Mouse (Mus musculus): ENCODE data around the gene Gm49378. TPM values are rescaled to one million over a fixed set of nuclear protein-coding genes. Genes with fewer than 3 reads are reported as not detected.

Gm49378 gene
- 1 to 10 TPM; 4.0 to 4.1 TPM for total RNA-seq (2021)

DNA sequence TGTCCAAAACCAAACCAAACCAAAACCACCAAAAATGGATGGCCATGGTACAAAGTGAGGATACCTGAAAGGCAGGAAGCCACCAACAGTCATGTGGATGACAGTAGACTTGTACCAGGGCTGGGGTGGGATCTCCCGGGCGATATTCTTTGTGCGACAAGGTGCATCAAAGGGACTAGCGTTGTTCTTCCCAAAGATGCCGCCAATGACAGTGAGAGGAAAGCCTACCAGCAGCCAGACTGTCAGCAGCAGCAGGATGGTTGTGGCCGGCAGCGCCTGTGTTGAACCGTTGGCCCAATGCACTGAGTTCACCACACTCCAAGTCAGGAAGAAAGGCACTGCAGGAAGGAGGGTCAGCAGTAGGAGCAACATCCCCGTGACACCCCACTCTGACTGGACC is at the start of gene Gm49378:
Gm49378 (minus strand) TSS at position 101 of the 400 bp plus-strand sequence.
- intact Hi-C loops (cut with DNase I), result no loop called here

DNA sequence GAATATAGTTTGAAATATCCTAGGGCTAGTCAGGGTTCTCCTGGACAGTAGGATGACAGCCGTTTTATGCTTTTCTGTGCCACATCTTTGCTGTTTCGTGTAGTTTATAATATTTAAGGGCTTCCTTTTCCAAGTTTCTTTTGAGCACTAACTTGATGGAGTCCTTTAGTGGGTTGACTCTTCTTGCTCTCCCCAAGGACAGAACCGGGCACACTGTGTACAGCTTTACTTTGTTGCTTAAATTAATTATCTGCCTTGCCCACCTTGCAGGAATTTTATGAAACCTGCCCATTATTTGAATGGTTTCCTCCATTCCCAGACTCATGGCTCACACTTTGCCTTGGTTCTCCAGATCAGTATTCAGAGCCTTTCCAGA is 44.4 kb upstream of the Gm49378 start:
- intact Hi-C loops (cut with DNase I), result loop anchor here (10.0 kb wide), 1 partner anchor 223 kb away; the partner anchor contains the start of gene Sdr39u1
- DNase-seq, result no peak

More for the DNA sequence above, at the start of gene Gm49378:
- no peak for DNase-seq

DNA sequence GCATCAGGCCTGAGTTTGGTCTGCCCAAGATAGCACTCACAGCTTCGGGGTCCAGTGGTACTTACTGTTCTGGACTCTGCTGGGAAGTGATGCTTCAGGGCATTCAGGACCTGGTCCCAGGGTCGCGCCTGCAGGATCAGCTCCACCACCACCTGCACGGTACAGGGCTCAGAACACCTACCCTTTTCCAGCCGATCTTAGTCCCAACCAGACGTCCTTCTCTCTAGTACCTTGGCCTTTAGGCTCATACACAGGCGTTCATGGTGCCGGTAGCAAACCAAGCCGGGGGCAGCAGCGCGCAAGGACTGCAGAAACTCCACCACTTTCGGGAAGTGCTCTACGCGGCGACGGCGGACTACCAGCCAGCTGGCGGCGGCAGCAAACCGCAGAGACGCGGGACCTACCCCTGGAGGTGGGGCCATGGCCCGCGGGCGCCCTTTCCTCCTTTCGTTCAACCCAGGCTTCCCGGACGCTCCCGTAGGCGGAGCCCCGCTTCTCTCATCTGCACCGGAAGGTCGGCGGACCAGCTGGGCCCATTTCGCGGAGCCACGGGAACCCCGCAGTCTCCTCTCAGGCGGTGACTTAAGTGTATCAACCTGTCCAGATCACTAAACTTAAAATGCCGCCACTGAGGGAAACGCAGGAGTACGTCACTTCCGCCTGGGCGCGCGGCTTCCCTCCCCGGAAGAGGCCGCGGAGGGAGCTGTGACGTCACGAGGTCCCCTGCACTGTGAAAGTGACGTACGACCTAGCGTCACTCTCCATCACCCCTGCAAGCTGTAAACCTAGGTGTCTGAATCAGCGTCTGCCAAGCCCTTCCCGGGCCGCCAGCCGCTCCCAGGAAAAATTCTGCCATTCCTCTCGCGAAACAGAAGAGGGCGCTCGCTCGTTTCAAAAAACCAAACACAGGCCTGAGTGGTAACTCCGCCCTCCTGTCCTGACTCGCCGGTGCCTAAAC is 43.7 kb upstream of the Gm49378 start, which contains the start of gene Tinf2:
Tinf2 (minus strand) TSS at position 661 of the 958 bp plus-strand sequence.
- intact Hi-C loops (cut with DNase I), result loop anchor here (10.0 kb wide), 1 partner anchor 223 kb away; the partner anchor contains the start of gene Sdr39u1

DNA sequence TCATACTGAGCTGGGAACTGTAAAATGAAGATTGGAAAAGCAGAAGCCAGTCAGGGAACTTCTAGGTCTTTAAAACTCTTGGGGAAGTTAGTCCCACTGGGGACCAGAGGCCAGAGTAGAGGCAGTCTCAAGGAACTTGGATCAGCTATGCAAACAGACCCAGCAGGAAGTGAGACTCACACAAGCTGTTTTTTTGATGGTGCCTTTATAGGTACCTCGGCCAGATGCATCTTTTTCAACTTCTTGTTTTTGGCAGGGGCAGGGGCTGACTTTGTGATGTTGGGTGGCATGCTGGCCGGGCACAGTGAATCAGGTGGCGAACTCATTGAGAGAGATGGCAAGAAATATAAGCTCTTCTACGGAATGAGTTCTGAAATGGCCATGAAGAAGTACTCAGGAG is 39.9 kb upstream of the Gm49378 start:
- DNase-seq, result no peak
- intact Hi-C loops (cut with DNase I), result no loop called here

More for the DNA sequence above, 43.7 kb upstream of the Gm49378 start, which contains the start of gene Tinf2:
- peak; percentile 95 for DNase-seq

DNA sequence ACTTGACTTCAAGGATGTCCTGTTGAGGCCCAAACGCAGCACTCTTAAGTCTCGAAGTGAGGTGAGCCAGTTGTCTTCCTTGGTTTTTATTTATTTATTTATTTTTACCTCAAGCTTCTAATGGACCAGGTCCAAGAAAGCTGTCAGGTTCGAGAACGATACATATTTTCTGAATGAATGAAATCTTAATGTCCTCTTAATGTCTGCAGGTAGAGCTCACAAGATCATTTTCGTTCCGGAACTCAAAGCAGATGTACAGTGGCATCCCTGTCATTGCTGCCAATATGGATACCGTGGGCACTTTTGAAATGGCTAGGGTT is 35.0 kb upstream of the Gm49378 start:
- intact Hi-C loops (cut with DNase I), result no loop called here
- DNase-seq, result no peak

DNA sequence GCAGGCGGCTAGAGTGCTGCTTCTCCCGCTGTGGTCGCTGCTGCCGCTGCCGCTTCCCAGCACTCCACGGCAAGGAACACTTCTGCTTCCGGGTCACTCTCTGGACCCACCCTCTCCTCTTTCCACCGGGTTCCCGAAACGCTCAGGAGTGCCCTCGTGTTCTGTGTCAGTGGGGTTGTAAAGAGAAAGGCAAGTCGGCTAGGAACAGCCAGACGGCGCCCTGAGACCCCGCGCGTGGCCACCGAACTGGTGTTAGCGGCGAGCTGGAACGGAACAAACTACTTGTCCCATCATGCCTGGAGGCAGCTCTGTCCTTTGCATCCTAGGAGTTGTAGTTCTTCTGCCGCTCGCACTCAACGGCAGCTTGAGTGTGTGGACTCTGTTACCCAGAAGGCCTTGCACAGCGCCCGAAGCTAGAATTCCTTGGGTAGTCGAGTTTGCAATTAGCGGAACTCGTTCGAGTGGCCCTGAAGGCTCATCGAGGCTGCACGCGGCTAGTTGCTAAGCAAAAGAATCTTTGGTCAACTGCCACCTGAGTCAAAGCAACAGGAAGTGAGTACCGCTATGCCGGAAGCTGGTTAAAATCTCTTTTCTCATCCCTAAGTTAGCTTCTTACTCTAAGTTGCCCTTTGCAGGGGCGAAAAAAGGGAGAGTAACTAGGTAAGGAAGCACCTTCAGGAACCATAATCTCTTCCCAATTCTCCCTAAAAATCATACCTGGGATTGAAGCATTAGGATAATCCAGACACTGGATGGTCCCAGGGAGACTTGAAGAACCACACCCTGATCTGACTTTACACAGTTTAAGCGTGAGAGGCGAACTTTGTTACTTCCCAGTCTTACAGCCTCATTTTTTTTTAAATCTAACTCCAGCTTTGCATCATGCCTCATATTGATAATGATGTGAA is 34.4 kb upstream of the Gm49378 start, which contains the start of the genes Gmpr2 and Nedd8:
Gmpr2 (plus strand) TSS at position 109 of the 908 bp plus-strand sequence.
Nedd8 (minus strand) TSS at position 292 of the 908 bp plus-strand sequence.
- peak; percentile 87 for DNase-seq
- intact Hi-C loops (cut with DNase I), result no loop called here

DNA sequence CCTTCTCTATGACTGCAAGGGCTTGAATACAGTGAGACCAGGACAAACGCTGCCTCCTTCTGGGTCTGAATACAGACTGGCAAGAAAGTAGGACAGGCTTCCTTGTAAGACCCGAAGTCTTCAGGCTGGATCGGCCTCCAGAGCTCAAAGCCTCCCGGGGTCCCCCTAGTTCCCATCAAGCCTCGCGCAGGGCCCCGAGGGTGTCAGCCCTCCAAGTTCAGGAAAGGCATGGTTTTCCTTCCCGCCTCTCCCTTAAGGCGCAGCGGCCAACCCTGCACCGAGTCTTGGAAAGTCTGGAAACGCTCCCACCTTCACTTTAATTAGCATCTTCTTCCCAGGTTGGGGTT is 33.8 kb upstream of the Gm49378 start:
- no peak for DNase-seq
- intact Hi-C loops (cut with DNase I), result no loop called here

DNA sequence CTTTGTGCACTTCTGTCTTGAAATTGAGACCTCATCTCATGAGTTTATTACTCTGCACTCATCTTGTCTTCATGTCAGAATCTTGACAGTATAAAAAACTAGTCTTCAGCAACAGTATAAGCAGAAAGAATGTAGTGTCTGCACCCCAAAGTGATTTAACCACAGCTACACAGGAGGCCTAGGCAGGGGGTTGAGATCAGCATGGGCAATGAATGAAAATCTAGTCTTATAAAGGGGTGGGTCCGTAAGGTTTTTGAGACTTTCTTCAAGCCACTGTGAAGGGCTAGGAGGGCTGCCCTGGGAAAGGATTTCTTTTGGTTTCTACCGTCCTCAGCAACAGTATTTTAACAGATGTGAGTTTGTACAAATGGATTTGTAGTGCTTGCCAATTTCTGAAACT is 22.9 kb upstream of the Gm49378 start:
- intact Hi-C loops (cut with DNase I), result no loop called here
- DNase-seq, result no peak

DNA sequence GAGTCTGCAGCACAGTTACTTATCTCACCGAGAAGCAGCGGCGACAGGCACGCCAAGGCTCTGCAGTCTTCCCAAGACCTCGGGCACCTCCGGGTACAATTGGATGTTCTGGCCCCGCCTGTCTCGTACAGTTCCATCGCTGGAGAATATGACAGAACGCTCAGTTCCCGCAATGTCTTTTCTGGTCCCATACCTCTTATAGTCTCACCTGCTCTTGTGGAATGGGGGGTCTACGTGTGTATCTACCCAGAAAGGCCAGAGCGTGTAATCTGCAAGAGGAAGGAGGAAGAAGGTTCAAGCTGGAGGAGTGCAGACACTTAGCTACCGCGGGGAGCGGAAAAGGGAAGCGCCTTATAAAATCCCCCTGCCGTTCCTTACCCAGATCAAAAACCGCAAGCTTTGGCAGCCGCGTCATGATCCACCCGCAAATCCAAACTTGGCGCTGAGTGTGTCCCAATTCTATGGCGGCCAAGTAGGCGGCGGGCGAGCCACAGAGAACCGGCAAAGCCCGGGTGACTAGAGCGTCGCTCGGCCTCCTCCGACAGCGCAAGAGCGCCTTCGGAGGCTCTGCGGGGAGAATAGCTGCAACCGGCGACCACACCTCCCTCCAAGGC is 22.4 kb upstream of the Gm49378 start, which contains the start of gene Mdp1:
Mdp1 (minus strand) TSS at position 549 of the 614 bp plus-strand sequence.
- DNase-seq, result peak; percentile 78
- intact Hi-C loops (cut with DNase I), result no loop called here

DNA sequence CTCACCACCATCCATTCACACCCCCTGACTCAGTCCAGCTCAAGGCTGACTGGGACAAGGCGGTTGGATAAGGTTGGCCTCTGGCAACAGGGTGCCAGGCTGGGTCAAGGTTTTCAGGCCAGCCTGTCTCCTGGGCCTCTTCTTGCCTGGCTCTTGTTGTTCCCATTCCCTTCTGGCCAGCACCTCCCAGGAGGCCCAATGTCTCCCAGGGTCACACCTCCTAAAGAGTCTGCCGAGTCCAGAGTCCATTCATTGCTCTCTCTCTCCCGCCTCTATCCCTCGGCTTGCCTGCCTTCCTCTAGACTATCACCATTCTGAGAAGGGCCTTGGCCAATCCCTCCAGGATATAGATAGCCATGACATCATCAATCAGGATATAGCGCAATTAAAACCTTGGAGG is 20.3 kb upstream of the Gm49378 start:
- intact Hi-C loops (cut with DNase I), result no loop called here
- DNase-seq, result no peak

DNA sequence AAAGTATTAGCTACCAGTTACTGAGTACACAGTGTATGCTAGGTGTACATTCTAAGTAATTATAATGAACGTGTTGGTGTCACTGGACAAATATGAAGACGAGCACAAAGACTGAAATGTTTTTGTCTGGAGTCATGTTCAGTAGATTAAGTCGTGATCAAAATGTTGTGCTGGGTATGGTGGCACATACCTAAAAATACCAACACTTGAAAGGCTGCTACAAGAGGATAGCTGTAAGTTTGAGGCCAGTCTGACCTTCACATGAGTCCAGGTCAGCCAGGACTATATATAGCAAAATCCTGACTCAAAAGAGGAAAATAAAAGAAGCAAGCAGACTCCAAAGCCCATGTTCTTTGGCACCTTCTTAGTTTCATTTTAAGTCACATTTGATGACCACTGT is 19.2 kb upstream of the Gm49378 start:
- intact Hi-C loops (cut with DNase I), result no loop called here
- no peak for DNase-seq

DNA sequence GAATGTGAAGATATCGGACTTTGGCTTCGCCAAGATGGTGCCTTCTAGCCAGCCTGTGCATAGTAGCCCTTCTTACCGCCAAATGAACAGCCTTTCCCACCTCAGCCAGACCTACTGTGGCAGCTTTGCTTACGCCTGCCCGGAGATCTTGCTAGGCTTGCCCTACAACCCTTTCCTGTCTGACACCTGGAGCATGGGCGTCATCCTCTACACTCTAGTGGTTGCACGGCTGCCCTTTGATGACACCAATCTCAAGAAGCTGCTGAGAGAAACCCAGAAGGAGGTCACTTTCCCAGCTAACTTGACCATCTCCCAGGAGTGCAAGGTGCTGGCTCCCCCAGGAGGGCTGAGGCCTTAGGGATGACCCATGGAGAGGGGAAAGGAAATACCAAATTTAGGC is 13.8 kb upstream of the Gm49378 start:
- intact Hi-C loops (cut with DNase I), result no loop called here
- no peak for DNase-seq

DNA sequence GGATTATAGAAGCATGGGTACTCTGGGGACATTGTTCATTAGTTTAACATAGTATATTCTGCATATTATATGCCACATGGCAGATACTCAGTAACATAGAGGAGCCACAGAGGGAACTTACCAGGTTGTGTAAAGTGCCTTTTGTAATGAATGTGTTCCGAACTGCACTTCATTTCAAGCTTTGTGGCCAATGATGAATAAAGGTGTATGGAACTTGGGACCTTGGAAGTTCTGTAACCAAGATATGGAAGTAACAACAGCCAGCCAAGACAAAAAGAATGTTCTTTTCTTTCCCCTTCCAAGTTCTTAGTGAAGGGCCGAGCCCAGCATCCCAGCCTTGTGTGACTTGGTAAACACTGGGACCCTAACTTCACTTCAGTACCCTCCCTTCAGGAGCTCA is 12.2 kb upstream of the Gm49378 start, which contains the start of gene Tssk4:
Tssk4 (plus strand) TSS at position 301 of the 400 bp plus-strand sequence.
- DNase-seq, result no peak
- intact Hi-C loops (cut with DNase I), result no loop called here

DNA sequence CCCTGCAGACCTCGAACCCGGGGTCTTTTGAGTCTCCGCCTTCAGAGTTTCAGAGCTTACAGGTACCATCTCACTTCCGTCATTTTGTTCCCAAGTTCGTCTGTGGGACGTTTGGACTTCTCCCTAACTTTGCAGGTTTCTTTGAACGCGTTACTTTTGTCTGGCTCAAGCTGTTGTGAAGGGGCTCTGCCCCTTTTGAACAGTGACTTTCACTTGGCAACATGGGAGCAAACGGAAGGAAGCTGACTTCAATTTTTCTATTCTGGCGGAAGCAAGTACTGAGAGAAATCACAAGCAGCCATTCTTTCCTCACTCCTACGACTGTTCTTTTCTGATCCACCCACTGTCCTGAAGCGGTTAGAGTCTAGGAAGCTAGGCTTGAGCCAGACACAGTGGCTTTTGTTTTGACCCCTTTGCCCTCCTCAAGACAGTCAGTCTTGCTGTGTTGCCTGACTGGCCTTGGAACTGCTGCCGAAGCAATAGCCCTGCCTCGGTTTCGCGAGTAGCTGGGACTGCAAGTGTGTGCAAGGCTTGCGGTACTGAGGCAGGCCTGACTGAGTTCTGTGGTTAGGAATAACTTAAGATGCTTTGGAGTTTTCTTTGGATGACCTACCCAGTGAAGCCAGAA is 6.7 kb upstream of the Gm49378 start:
- DNase-seq, result no peak
- intact Hi-C loops (cut with DNase I), result no loop called here

DNA sequence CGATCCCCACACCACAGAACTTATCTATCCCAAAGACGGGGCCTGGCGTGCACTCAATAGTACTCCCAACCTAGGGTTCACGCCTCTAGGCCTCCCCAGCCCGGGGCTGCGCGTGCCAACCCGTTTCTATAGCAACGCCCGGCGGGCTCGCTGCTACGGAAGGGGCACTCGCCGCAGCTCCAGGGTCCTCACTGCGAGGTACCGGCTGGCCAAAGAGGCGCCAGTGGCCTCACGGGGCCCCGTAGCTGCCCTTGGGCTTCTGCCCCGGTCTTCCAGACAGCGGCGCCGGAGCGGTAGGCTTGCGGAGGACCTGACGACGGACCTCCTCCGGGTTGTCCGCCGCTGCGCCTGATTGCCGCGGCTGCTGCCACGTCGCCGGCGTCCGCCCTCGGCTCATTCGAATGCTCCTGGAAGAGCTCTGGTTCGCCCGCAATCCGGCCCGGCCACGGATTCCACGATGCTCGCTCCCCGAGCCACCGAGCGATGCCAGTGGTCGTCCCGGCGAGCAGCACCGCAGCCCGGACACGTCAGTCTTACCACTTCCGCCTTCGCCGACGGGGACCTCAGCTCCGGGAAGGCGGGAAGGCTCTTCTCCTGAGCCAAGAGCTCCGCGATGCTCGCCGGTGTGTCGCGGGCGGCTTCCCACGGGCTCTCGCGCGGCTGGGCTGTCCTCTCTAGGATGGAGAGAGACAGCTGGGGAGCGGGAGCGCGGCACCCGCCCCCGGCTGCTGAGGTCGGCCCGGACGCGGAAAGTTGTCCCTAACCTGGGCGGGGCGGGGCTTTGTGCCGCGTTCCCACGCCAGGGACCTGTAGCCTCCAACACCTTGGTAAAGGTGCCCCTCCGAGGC is 5.6 kb upstream of the Gm49378 start, which contains the start of gene Tm9sf1:
Tm9sf1 (minus strand) TSS at position 747 of the 848 bp plus-strand sequence.
- intact Hi-C loops (cut with DNase I), result no loop called here
- peak; percentile 80 for DNase-seq

DNA sequence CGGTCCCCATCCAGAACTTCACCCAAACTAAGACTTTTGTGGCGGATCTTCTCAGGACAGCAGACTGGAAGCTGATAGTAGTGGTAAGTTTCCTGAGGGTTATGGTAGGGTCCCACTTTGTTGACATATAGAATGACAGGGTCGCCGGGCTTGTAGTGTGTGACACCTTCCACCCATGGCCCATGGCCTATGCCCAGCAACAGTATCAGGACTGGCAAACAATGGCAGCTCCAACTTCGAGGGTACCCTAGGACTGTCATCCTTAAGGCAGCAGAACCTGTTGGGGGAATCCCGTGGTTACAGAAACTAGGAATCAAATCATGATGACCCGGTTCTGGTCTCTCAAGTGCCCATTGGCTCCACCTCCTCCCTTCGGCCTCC is 5.0 kb upstream of the Gm49378 start:
- no peak for DNase-seq
- intact Hi-C loops (cut with DNase I), result no loop called here

DNA sequence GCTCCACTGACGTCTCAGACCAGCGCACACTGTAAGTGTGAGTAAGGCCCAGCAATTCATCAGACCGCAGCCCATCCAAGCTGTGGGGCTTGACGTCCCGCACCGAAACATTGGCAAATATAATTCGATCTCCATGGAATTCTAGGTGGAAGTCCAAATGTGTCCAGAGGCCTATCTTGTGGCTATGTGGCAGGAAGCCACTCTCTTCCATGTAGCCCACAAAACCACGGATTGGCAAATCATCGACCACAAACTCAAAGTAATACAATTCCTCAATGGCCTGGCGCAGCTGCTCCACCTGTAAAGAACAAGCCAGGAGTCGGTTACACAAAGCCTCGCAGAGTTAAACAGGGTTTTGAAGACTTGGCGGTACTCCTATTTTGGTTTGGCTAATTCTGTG is 3.6 kb upstream of the Gm49378 start:
- intact Hi-C loops (cut with DNase I), result no loop called here
- DNase-seq, result no peak

DNA sequence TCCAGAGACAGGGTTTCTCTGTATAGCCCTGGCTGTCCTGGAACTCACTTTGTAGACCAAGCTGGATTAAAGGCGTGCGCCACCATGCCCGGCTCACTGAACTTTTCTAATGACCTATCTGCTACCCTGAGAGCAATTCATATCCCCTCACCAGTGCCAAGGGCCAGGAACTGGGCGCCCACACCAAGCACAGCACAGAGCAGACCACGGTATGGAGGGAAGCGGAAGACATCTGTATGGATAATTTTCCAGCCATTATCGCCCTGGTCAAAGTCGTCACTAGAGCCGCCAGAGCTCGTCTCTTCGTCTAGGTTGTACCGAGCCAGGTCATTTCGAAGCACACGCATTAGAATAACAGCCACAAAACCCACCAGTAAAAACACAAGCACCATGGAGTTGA is 3.1 kb upstream of the Gm49378 start:
- intact Hi-C loops (cut with DNase I), result no loop called here

DNA sequence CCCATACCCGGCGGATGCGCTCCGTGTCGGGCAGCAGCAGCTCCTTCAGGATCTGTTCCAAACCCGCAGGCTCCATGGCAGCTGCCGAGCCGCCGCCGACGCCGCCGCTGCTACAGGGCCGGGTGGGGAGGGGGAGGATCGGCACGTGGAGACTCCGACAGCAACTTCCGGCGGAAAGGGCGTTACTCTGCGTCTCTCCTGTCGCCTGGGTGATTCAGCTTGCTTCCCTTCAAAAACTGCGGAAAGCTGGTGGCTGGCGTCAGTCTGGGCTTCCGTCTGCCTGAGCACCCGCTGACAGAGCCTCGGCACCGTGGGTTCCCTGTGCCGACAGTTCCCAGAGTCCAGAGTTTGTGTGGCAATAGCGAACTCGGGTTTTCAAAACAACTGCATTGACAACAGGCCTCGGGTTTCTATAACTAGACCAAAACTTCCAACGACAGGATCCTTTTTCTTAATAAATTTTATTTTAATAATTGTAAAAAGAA is 2.1 kb downstream of the Gm49378 start, which contains the start of gene Ipo4:
Ipo4 (minus strand) TSS at position 435 of the 485 bp plus-strand sequence.
- peak; percentile 90 for DNase-seq
- intact Hi-C loops (cut with DNase I), result no loop called here

More for the DNA sequence above, 3.1 kb upstream of the Gm49378 start:
- no peak for DNase-seq
